Mouse (Mus musculus): ENCODE measurements at regions not wholly inside any gene's neighbourhood (a gene's known extent, or its start where the extent isn't known, plus 50 kb on each side); places are given as distances from the start of the nearest gene placed in this dataset.

GRCm38 (mm10) chr9:91609457-91610166, 244.0 kb upstream of the Zic1 start:
- TF ChIP-seq EP300 (IDR thresholded peaks at IDR 0.05; ENCODE audit: low read depth), result no peak
- TF ChIP-seq CTCF (IDR thresholded peaks at IDR 0.05; ENCODE audit: low read depth), result no peak

All from heart, postnatal 0 days (tissue).